Mouse (Mus musculus) CH12.LX (cell line): ENCODE results near the gene Rif1. TPM values are rescaled to one million over a fixed set of nuclear protein-coding genes. Genes with fewer than 3 reads are reported as not detected.

Source experiments
- DNase-seq: peaks from one replicate; pipeline ENCODE4 v3.0.0-alpha.2; 2013; ENCODE audit errors: extremely low read depth
- H3K27ac ChIP-seq: 2 replicates; pipeline ENCODE4 v1.5.1; 2012; ENCODE audit warnings: low read depth, mild to moderate bottlenecking, control low read depth, moderate library complexity; ENCODE audit not compliant: insufficient read depth
- H3K27me3 ChIP-seq: replicated peaks from 2 replicates; pipeline ENCODE3; 2012; ENCODE audit warnings: inconsistent platforms
- H3K36me3 ChIP-seq, 2 experiments: replicated peaks in 1 of 2; 2 replicates each; pipeline versions ENCODE3 to v1.6.1; 2012; ENCODE audit warnings: inconsistent platforms in 1 of 2, low read length in 1 of 2, mild to moderate bottlenecking in 1 of 2, mixed read lengths in 1 of 2, moderate library complexity in 1 of 2; ENCODE audit not compliant: control insufficient read depth in 1 of 2, insufficient read depth in 1 of 2
- H3K4me1 ChIP-seq, 2 experiments: 2 replicates each; pipeline ENCODE4 v1.6.1; 2012; ENCODE audit warnings: inconsistent platforms in 1 of 2, moderate library complexity in 1 of 2; ENCODE audit not compliant: insufficient read depth in 2 of 2, control insufficient read depth in 1 of 2
- H3K4me2 ChIP-seq: 2 replicates; pipeline ENCODE4 v1.6.1; 2012; ENCODE audit warnings: low read depth, mild to moderate bottlenecking, control low read depth; ENCODE audit not compliant: poor library complexity, insufficient read depth, severe bottlenecking
- H3K4me3 ChIP-seq, 3 experiments: fragments of 150-350 bp in 1 of 3; sonication (generic) in 1 of 3; replicated peaks in 1 of 3; 2 replicates each; pipeline versions ENCODE3 to v1.5.1; 2011 to 2012; ENCODE audit warnings: low read depth in 2 of 3, low read length in 2 of 3, mild to moderate bottlenecking in 2 of 3, moderate library complexity in 2 of 3, control low read depth in 1 of 3, improper control_type of control experiment in 1 of 3, inconsistent platforms in 1 of 3, mixed read lengths in 1 of 3; ENCODE audit not compliant: poor library complexity in 1 of 3
- H3K79me2 ChIP-seq: replicated peaks from 2 replicates; pipeline ENCODE4 v1.6.1; 2012; ENCODE audit warnings: mild to moderate bottlenecking, moderate library complexity; ENCODE audit not compliant: control insufficient read depth, poor library complexity, insufficient read depth, severe bottlenecking; ENCODE audit errors: extremely low read depth
- H3K9ac ChIP-seq: 2 replicates; pipeline ENCODE4 v1.6.1; 2012; ENCODE audit warnings: low read depth, mild to moderate bottlenecking, control low read depth, moderate library complexity; ENCODE audit not compliant: insufficient read depth
- H3K9me3 ChIP-seq: replicated peaks from 2 replicates; pipeline ENCODE3; 2012; ENCODE audit warnings: low read length, inconsistent platforms, mixed read lengths
- BHLHE40 ChIP-seq: IDR thresholded peaks from 2 replicates; pipeline ENCODE4 v1.6.1; 2011; ENCODE audit warnings: mild to moderate bottlenecking, low read depth, low read length, improper control_type of control experiment
- CHD1 ChIP-seq: IDR thresholded peaks from 2 replicates; pipeline ENCODE4 v1.6.1; 2012; ENCODE audit warnings: low read depth, low read length, improper control_type of control experiment, inconsistent platforms
- CHD2 ChIP-seq: IDR thresholded peaks from 2 replicates; pipeline ENCODE4 v1.6.1; 2011; ENCODE audit warnings: low read length, improper control_type of control experiment
- CTCF ChIP-seq, 2 experiments: IDR thresholded peaks in 1 of 2; conservative IDR thresholded peaks in 1 of 2; 2 replicates each; pipeline ENCODE4 v1.5.1; 2011 to 2012; ENCODE audit warnings: low read depth in 2 of 2, low read length in 2 of 2, improper control_type of control experiment in 1 of 2, inconsistent platforms in 1 of 2, mild to moderate bottlenecking in 1 of 2, moderate library complexity in 1 of 2
- E2F4 ChIP-seq: IDR thresholded peaks from 2 replicates; pipeline ENCODE4 v1.6.1; 2011; ENCODE audit warnings: low read depth, low read length, improper control_type of control experiment; ENCODE audit not compliant: insufficient replicate concordance
- ELF1 ChIP-seq: IDR thresholded peaks from 2 replicates; pipeline ENCODE4 v1.6.1; 2014; ENCODE audit warnings: low read depth, mild to moderate bottlenecking, inconsistent platforms, low read length, improper control_type of control experiment
- EP300 ChIP-seq: IDR thresholded peaks from 2 replicates; pipeline ENCODE4 v1.6.1; 2011; ENCODE audit warnings: low read length, improper control_type of control experiment
- ETS1 ChIP-seq: conservative IDR thresholded peaks from 2 replicates; pipeline ENCODE4 v1.6.1; 2012; ENCODE audit warnings: low read depth, mild to moderate bottlenecking, inconsistent platforms, low read length, improper control_type of control experiment, moderate library complexity
- IRF4 ChIP-seq: IDR thresholded peaks from 2 replicates; pipeline ENCODE4 v1.6.1; 2014; ENCODE audit warnings: low read depth, mild to moderate bottlenecking, inconsistent platforms, low read length, improper control_type of control experiment
- JUN ChIP-seq: IDR thresholded peaks from 2 replicates; pipeline ENCODE4 v1.6.1; 2011; ENCODE audit warnings: low read depth, mild to moderate bottlenecking, low read length, improper control_type of control experiment, moderate library complexity; ENCODE audit not compliant: insufficient read depth
- JUND ChIP-seq: conservative IDR thresholded peaks from 2 replicates; pipeline ENCODE4 v1.6.1; 2011; ENCODE audit warnings: low read depth, low read length, improper control_type of control experiment
- KAT2A ChIP-seq: IDR thresholded peaks from 2 replicates; pipeline ENCODE4 v1.6.1; 2012; ENCODE audit warnings: low read length, improper control_type of control experiment, inconsistent platforms; ENCODE audit not compliant: insufficient replicate concordance
- MYC ChIP-seq: IDR thresholded peaks from 2 replicates; pipeline ENCODE4 v1.6.1; 2011; ENCODE audit warnings: low read depth, mild to moderate bottlenecking, improper control_type of control experiment, low read length
- NRF1 ChIP-seq: IDR thresholded peaks from 2 replicates; pipeline ENCODE4 v1.6.1; 2014; ENCODE audit warnings: low read depth, mild to moderate bottlenecking, inconsistent platforms, low read length, improper control_type of control experiment, moderate library complexity
- POLR2A ChIP-seq: IDR thresholded peaks from 2 replicates; pipeline ENCODE4 v1.6.1; 2011; ENCODE audit warnings: low read depth, mild to moderate bottlenecking, improper control_type of control experiment, low read length
- RAD21 ChIP-seq: IDR thresholded peaks from 2 replicates; pipeline ENCODE4 v1.6.1; 2011; ENCODE audit warnings: low read depth, mild to moderate bottlenecking, low read length, improper control_type of control experiment, moderate library complexity
- RCOR1 ChIP-seq: conservative IDR thresholded peaks from 2 replicates; pipeline ENCODE4 v1.6.1; 2012; ENCODE audit warnings: low read depth, mild to moderate bottlenecking, inconsistent platforms, low read length, improper control_type of control experiment
- SMC3 ChIP-seq: IDR thresholded peaks from 2 replicates; pipeline ENCODE4 v1.6.1; 2011; ENCODE audit warnings: low read depth, low read length, improper control_type of control experiment
- TBP ChIP-seq: conservative IDR thresholded peaks from 2 replicates; pipeline ENCODE4 v1.6.1; 2011; ENCODE audit warnings: low read depth, low read length, improper control_type of control experiment
- UBTF ChIP-seq: IDR thresholded peaks from 2 replicates; pipeline ENCODE4 v1.6.1; 2012; ENCODE audit warnings: low read depth, mild to moderate bottlenecking, inconsistent platforms, low read length, improper control_type of control experiment, moderate library complexity
- USF2 ChIP-seq: conservative IDR thresholded peaks from 2 replicates; pipeline ENCODE4 v1.6.1; 2011; ENCODE audit warnings: low read depth, low read length, improper control_type of control experiment
- ZNF384 ChIP-seq: IDR thresholded peaks from 2 replicates; pipeline ENCODE4 v1.6.1; 2012; ENCODE audit warnings: low read depth, low read length, improper control_type of control experiment, inconsistent platforms
- dilution Hi-C: fragments of 300-500 bp; cut with MboI; formaldehyde crosslinking; loops from 2 replicates; pipeline ENCODE4 v1.14.3; 2020; ENCODE audit warnings: low sequenced_read_pairs; ENCODE audit not compliant: extremely low pct_unique_long_range_greater_than_20kb, extremely low pct_ligation_motif_present
- in situ Hi-C: fragments of 300-500 bp; cut with MboI; formaldehyde crosslinking; loops from 3 replicates; pipeline ENCODE4 v1.14.3; 2019; ENCODE audit warnings: low sequenced_read_pairs, low pct_ligation_motif_present, low pct_unique_long_range_greater_than_20kb, mixed read lengths
- polyA plus RNA-seq: library from polyadenylated mRNA; unstranded; fragments of >175 nt; gene quantifications from 2 replicates; pipeline ENCODE4 v1.2.1, GENCODE M21; 2012; ENCODE audit warnings: low read depth; ENCODE audit not compliant: insufficient read length
- total RNA-seq, 2 experiments: library from RNA; depleted of rRNA; stranded (reverse); fragments of 300-350 nt in 1 of 2; fragments of >200 nt in 1 of 2; gene quantifications; 2 replicates each; pipeline ENCODE4 v1.2.3; 2012 to 2014

The Rif1 gene
- total and polyA plus RNA-seq, 3 experiments = 31.7 to 57.7 (median 33.8) TPM

DNA sequence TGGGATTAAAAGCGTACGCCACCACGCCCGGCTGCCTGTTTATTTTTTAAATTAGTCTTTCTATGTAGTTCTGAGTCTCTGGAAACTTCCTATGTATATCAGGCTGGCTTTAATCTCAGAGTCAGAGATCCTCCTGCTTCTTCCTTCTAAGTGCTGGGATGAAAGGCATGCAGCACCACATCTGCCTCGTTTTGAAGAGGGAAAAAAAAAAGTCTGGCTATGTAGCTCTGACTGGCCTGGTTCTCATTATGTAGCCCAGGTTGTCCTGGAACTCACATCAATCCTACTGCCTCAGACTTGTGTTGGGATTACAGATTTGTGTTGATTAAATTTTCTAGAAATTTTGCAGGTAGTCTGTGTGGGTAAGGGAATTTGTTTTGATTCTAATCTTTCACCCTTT lies 1.8 kb upstream of the Rif1 start:
- TF ChIP-seq CHD2 = no peak
- no peak for TF ChIP-seq KAT2A
- TF ChIP-seq CTCF (conservative IDR thresholded peaks at IDR 0.05 in 1 of 2, IDR thresholded peaks at IDR 0.05 in 1 of 2; ENCODE audit: low read depth in 2 of 2, low read length in 2 of 2) = no peak
- no peak for TF ChIP-seq EP300
- TF ChIP-seq TBP = no peak
- no peak for TF ChIP-seq UBTF
- no peak for TF ChIP-seq ZNF384
- no peak for TF ChIP-seq BHLHE40
- TF ChIP-seq SMC3 = no peak
- DNase-seq = no peak
- Histone ChIP-seq H3K27ac (no peak overlapping the region), H3K9me3 (no peaks in the 10 kb centered on the region), H3K4me2 (no peak overlapping the region), H3K9ac (no peak overlapping the region), H3K27me3 (no peaks in the 10 kb centered on the region), H3K4me3 (no peak overlapping the region), H3K79me2 (peaks cover 25% of the 10 kb centered on the region), H3K4me1 (peaks cover 0 to 18% of the 10 kb centered on the region in 2 experiments; a peak in 2 of 4 replicates), H3K36me3 (peaks cover 3 to 14% of the 10 kb centered on the region in 2 experiments)
- in situ Hi-C loops = no loop called here
- dilution Hi-C loops = no loop called here

DNA sequence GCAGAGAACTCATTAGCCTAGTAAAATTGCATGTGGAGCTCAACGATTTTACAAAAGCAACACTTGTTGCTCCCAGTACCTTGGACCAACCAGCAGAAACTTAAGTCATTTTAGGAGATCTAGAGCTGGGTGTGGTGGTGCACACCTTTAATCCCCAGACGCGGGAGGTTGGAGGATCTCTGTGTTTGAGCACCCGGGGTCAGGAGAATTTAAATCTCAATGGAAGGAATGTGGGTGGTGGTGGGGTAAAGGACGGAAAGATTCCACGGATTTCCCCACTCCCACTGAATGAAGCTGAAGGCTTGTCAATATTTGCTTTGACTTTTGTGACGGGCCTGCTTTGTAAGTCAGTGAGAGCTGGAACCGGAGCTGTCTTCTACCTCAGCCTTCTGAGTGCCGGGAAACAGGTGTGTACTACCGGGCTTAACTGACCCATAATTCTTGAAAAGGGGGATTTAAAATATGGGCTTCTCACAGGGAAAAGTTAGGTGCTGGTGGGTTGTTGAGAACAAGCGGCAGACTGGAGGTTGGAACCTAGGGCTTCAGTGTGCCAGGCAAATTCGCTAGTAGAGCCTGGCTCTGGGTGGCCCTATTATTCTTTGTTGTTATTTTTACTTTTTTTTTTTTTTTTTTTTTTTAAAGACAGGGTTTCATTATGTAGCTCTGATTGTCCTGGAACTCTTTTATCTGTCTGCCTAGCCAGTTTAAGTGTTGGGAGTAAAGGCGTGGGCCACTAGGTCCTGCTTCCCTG lies 1.2 kb upstream of the Rif1 start:
- H3K9me3 ChIP-seq = no peaks in the 10 kb centered on the region
- peaks cover 0 to 18% of the 10 kb centered on the region in 2 experiments; a peak in 2 of 4 replicates for H3K4me1 ChIP-seq
- H3K27me3 ChIP-seq = no peaks in the 10 kb centered on the region
- no peak overlapping the region for H3K4me3 ChIP-seq
- H3K9ac ChIP-seq = no peak overlapping the region
- no peak overlapping the region for H3K4me2 ChIP-seq
- H3K36me3 ChIP-seq = peaks cover 3 to 20% of the 10 kb centered on the region in 2 experiments
- in situ Hi-C loops = no loop called here
- H3K79me2 ChIP-seq = peaks cover 28% of the 10 kb centered on the region
- TF ChIP-seq ELF1 = no peak
- no peak for TF ChIP-seq JUN
- TF ChIP-seq RAD21 = no peak
- TF ChIP-seq E2F4 = no peak
- no peak for TF ChIP-seq RCOR1
- TF ChIP-seq POLR2A = no peak
- TF ChIP-seq ZNF384 = no peak
- TF ChIP-seq UBTF = no peak
- no peak for TF ChIP-seq ETS1
- TF ChIP-seq KAT2A = no peak
- TF ChIP-seq CHD1 = no peak
- no peak for TF ChIP-seq USF2
- TF ChIP-seq MYC = no peak
- TF ChIP-seq JUND = no peak
- TF ChIP-seq NRF1 = no peak
- no peak for TF ChIP-seq IRF4
- TF ChIP-seq EP300 = no peak
- TF ChIP-seq, all 38 proteins: peak for 0
- DNase-seq = no peak
- dilution Hi-C loops = no loop called here
- H3K27ac ChIP-seq = no peak overlapping the region
